Mouse (Mus musculus) ovary, postnatal 10 days (tissue): ENCODE measurements at regions not wholly inside any gene's neighbourhood (a gene's known extent, or its start where the extent isn't known, plus 50 kb on each side); places are given as distances from the start of the nearest gene placed in this dataset.

Experiments
- DNase-seq: peaks from one replicate; pipeline ENCODE4 v3.0.0; 2022; ENCODE audit warnings: low spot score

GRCm38 (mm10) chr13:63699624-63700023 lies 115.4 kb upstream of the Ercc6l2 start:
- DNase-seq, result no peak

GRCm38 (mm10) chr13:63700747-63701146 lies 114.3 kb upstream of the Ercc6l2 start:
- DNase-seq, result no peak

GRCm38 (mm10) chr13:63701199-63702175 lies 113.6 kb upstream of the Ercc6l2 start:
- DNase-seq, result no peak

GRCm38 (mm10) chr13:63708567-63708966 lies 106.5 kb upstream of the Ercc6l2 start:
- DNase-seq, result no peak

GRCm38 (mm10) chr13:63713137-63713536 lies 101.9 kb upstream of the Ercc6l2 start:
- DNase-seq, result no peak

- no peak for DNase-seq
Measured at GRCm38 (mm10) chr13:63716498-63716897, 98.5 kb upstream of the Ercc6l2 start.

- DNase-seq, result no peak
Measured at GRCm38 (mm10) chr13:63717249-63717648, 97.8 kb upstream of the Ercc6l2 start.

GRCm38 (mm10) chr13:63718782-63719181 lies 96.3 kb upstream of the Ercc6l2 start:
- no peak for DNase-seq

- DNase-seq, result no peak
Measured at GRCm38 (mm10) chr13:63719351-63720207, 95.5 kb upstream of the Ercc6l2 start.

GRCm38 (mm10) chr13:63720610-63721009 lies 94.4 kb upstream of the Ercc6l2 start:
- no peak for DNase-seq

GRCm38 (mm10) chr13:63721011-63721625 lies 93.9 kb upstream of the Ercc6l2 start:
- DNase-seq, result no peak

- no peak for DNase-seq
Measured at GRCm38 (mm10) chr13:63724293-63724692, 90.7 kb upstream of the Ercc6l2 start.

- DNase-seq, result no peak
Measured at GRCm38 (mm10) chr13:63724843-63725582, 90.0 kb upstream of the Ercc6l2 start.

GRCm38 (mm10) chr13:63726035-63726434 lies 89.0 kb upstream of the Ercc6l2 start:
- DNase-seq, result no peak

GRCm38 (mm10) chr13:63726509-63726908 lies 88.5 kb upstream of the Ercc6l2 start:
- no peak for DNase-seq

GRCm38 (mm10) chr13:63735739-63736138 lies 79.3 kb upstream of the Ercc6l2 start:
- no peak for DNase-seq

- no peak for DNase-seq
Measured at GRCm38 (mm10) chr13:63741879-63742278, 73.2 kb upstream of the Ercc6l2 start.

- no peak for DNase-seq
Measured at GRCm38 (mm10) chr13:63748788-63749187, 66.3 kb upstream of the Ercc6l2 start.

GRCm38 (mm10) chr13:63749997-63750396 lies 65.0 kb upstream of the Ercc6l2 start:
- DNase-seq, result no peak

GRCm38 (mm10) chr13:63751196-63751595 lies 63.8 kb upstream of the Ercc6l2 start:
- DNase-seq, result no peak

- DNase-seq, result no peak
Measured at GRCm38 (mm10) chr13:63757061-63757460, 58.0 kb upstream of the Ercc6l2 start.

- DNase-seq, result no peak
Measured at GRCm38 (mm10) chr13:63761542-63761941, 53.5 kb upstream of the Ercc6l2 start.
